Mouse (Mus musculus) neural tube, embryonic 13.5 days (tissue): Measurements from ENCODE around the gene Rnf150. TPM values are rescaled to one million over a fixed set of nuclear protein-coding genes. Genes with fewer than 3 reads are reported as not detected.

Source experiments
- ATAC-seq: fragments of 200-750 bp; cut with Nextera tagmentation; 2 replicates; pipeline ENCODE4 v1.8.0; 2017; ENCODE audit warnings: low read depth, mild to moderate bottlenecking, moderate TSS enrichment, moderate library complexity
- H3K27ac ChIP-seq: fragments of 300-500 bp; sonication (generic); replicated peaks from 2 replicates; pipeline ENCODE4 v1.5.1; 2015; ENCODE audit warnings: moderate library complexity, mild to moderate bottlenecking, inconsistent platforms
- H3K27me3 ChIP-seq: fragments of 300-500 bp; sonication (generic); 2 replicates; pipeline ENCODE4 v1.6.1; 2015; ENCODE audit warnings: mild to moderate bottlenecking, inconsistent platforms
- H3K36me3 ChIP-seq: fragments of 300-500 bp; sonication (generic); 2 replicates; pipeline ENCODE4 v1.6.1; 2015; ENCODE audit warnings: mild to moderate bottlenecking, inconsistent platforms
- H3K4me1 ChIP-seq: fragments of 300-500 bp; sonication (generic); replicated peaks from 2 replicates; pipeline ENCODE4 v1.6.1; 2015; ENCODE audit warnings: inconsistent platforms
- H3K4me2 ChIP-seq: fragments of 300-500 bp; sonication (generic); 2 replicates; pipeline ENCODE4 v1.6.1; 2015; ENCODE audit warnings: inconsistent platforms, mild to moderate bottlenecking, moderate library complexity
- H3K4me3 ChIP-seq: fragments of 300-500 bp; sonication (generic); 2 replicates; pipeline ENCODE4 v1.5.1; 2015; ENCODE audit warnings: mild to moderate bottlenecking, inconsistent platforms
- H3K9ac ChIP-seq: fragments of 300-500 bp; sonication (generic); 2 replicates; pipeline ENCODE4 v1.6.1; 2015; ENCODE audit warnings: moderate library complexity, mild to moderate bottlenecking, inconsistent platforms
- H3K9me3 ChIP-seq: fragments of 300-500 bp; sonication (generic); 2 replicates; pipeline ENCODE4 v1.6.1; 2016; ENCODE audit warnings: inconsistent platforms
- WGBS: fragments of 180-500 bp; shearing (Covaris S2); methylation state at CpG from one replicate; pipeline ENCODE4 v1.1.7; 2015; 5-methylcytosine and 5-hydroxymethylcytosine counted together
- polyA plus RNA-seq: library from polyadenylated mRNA; unstranded; fragments of >200 nt; fragmentation: Nextera tagmentation; extraction: Ambion mirVana; gene quantifications from 2 replicates; pipeline ENCODE4 v1.2.1, GENCODE M21; 2015

Gene Rnf150
- polyA plus RNA-seq, 1 experiment from 2014 or later = 3.0 TPM

GRCm38 (mm10) chr8:82995727-82996438, 132.7 kb downstream of the Rnf150 start:
- H3K36me3 ChIP-seq = no peaks in the 10 kb centered on the region
- H3K4me2 ChIP-seq = no peak overlapping the region
- ATAC-seq = no peak
- H3K4me1 ChIP-seq = no peaks in the 10 kb centered on the region
- 85% methylated on average over 3 of the region's 3 CpGs for WGBS
- no peak overlapping the region for H3K4me3 ChIP-seq
- H3K9me3 ChIP-seq = no peaks in the 10 kb centered on the region
- no peak overlapping the region for H3K27ac ChIP-seq
- no peaks in the 10 kb centered on the region for H3K27me3 ChIP-seq
- no peak overlapping the region for H3K9ac ChIP-seq

GRCm38 (mm10) chr8:82996843-82997242, 133.7 kb downstream of the Rnf150 start:
- ATAC-seq = no peak
- no peak overlapping the region for H3K4me3 ChIP-seq
- WGBS = 86% methylated on average over 3 of the region's 3 CpGs
- H3K36me3 ChIP-seq = no peaks in the 10 kb centered on the region
- H3K27me3 ChIP-seq = no peaks in the 10 kb centered on the region
- H3K9ac ChIP-seq = no peak overlapping the region
- H3K4me1 ChIP-seq = no peaks in the 10 kb centered on the region
- no peak overlapping the region for H3K27ac ChIP-seq
- H3K9me3 ChIP-seq = no peaks in the 10 kb centered on the region
- H3K4me2 ChIP-seq = no peak overlapping the region

GRCm38 (mm10) chr8:82998778-82999177, 135.6 kb downstream of the Rnf150 start:
- no peaks in the 10 kb centered on the region for H3K9me3 ChIP-seq
- no peak overlapping the region for H3K4me2 ChIP-seq
- no peaks in the 10 kb centered on the region for H3K27me3 ChIP-seq
- H3K4me3 ChIP-seq = no peak overlapping the region
- no peaks in the 10 kb centered on the region; the same call in 1 of the 2 replicates for H3K36me3 ChIP-seq
- 94% methylated on average over 2 of the region's 2 CpGs for WGBS
- no peaks in the 10 kb centered on the region for H3K4me1 ChIP-seq
- H3K9ac ChIP-seq = no peak overlapping the region
- ATAC-seq = no peak
- H3K27ac ChIP-seq = no peak overlapping the region

- Histone ChIP-seq H3K36me3 (peaks cover 8% of the 10 kb centered on the region), H3K4me1 (no peaks in the 10 kb centered on the region), H3K4me2 (no peak overlapping the region), H3K4me3 (no peak overlapping the region), H3K27me3 (no peaks in the 10 kb centered on the region), H3K9me3 (no peaks in the 10 kb centered on the region), H3K9ac (no peak overlapping the region), H3K27ac (no peak overlapping the region)
- 94% methylated on average over 7 of the region's 7 CpGs for WGBS
- ATAC-seq = no peak
These were observed 140.0 kb downstream of the Rnf150 start for GRCm38 (mm10) chr8:83003187-83003586.

- no peak overlapping the region for H3K4me2 ChIP-seq
- H3K27me3 ChIP-seq = no peaks in the 10 kb centered on the region
- H3K4me3 ChIP-seq = no peak overlapping the region
- peaks cover 4% of the 10 kb centered on the region; the same call in 1 of the 2 replicates for H3K36me3 ChIP-seq
- no peak overlapping the region for H3K9ac ChIP-seq
- H3K4me1 ChIP-seq = peaks cover 12% of the 10 kb centered on the region; the same call in 1 of the 2 replicates
- no peak overlapping the region for H3K27ac ChIP-seq
- H3K9me3 ChIP-seq = no peaks in the 10 kb centered on the region
- 84% methylated on average over 5 of the region's 5 CpGs for WGBS
- no peak for ATAC-seq
These were observed 146.3 kb downstream of the Rnf150 start for GRCm38 (mm10) chr8:83009481-83009880.

- no peak overlapping the region for H3K4me2 ChIP-seq
- H3K4me3 ChIP-seq = no peak overlapping the region
- 31% methylated on average over 2 of the region's 2 CpGs for WGBS
- H3K36me3 ChIP-seq = peaks cover 4% of the 10 kb centered on the region; the same call in 1 of the 2 replicates
- no peak overlapping the region for H3K27ac ChIP-seq
- no peaks in the 10 kb centered on the region for H3K9me3 ChIP-seq
- ATAC-seq = no peak
- H3K9ac ChIP-seq = no peak overlapping the region
- peaks cover 12% of the 10 kb centered on the region; the same call in 1 of the 2 replicates for H3K4me1 ChIP-seq
- no peaks in the 10 kb centered on the region for H3K27me3 ChIP-seq
These were observed 148.1 kb downstream of the Rnf150 start for GRCm38 (mm10) chr8:83011286-83011685.

GRCm38 (mm10) chr8:83011758-83012157, 148.6 kb downstream of the Rnf150 start:
- no peak for ATAC-seq

GRCm38 (mm10) chr8:83028211-83028610, 165.1 kb downstream of the Rnf150 start:
- Histone ChIP-seq H3K27me3 (no peaks in the 10 kb centered on the region), H3K4me2 (no peak overlapping the region), H3K9ac (no peak overlapping the region), H3K9me3 (no peaks in the 10 kb centered on the region), H3K36me3 (no peaks in the 10 kb centered on the region), H3K4me3 (no peak overlapping the region), H3K4me1 (peaks cover 6% of the 10 kb centered on the region), H3K27ac (no peak overlapping the region)
- ATAC-seq = no peak
- 79% methylated on average over 2 of the region's 2 CpGs for WGBS

More at GRCm38 (mm10) chr8:83011758-83012157, 148.6 kb downstream of the Rnf150 start:
- Histone ChIP-seq H3K36me3 (peaks cover 4% of the 10 kb centered on the region; the same call in 1 of the 2 replicates), H3K4me3 (no peak overlapping the region), H3K27me3 (no peaks in the 10 kb centered on the region), H3K4me2 (no peak overlapping the region), H3K9me3 (no peaks in the 10 kb centered on the region), H3K4me1 (peaks cover 12% of the 10 kb centered on the region; the same call in 1 of the 2 replicates), H3K27ac (no peak overlapping the region), H3K9ac (no peak overlapping the region)
- WGBS = 47% methylated on average over 5 of the region's 5 CpGs

- Histone ChIP-seq H3K9me3 (no peaks in the 10 kb centered on the region), H3K4me3 (no peak overlapping the region), H3K4me1 (peaks cover 6% of the 10 kb centered on the region), H3K9ac (no peak overlapping the region), H3K27me3 (no peaks in the 10 kb centered on the region), H3K36me3 (peaks cover 18% of the 10 kb centered on the region; the same call in 1 of the 2 replicates), H3K4me2 (no peak overlapping the region), H3K27ac (no peak overlapping the region)
- 52% methylated on average over 6 of the region's 7 CpGs for WGBS
- ATAC-seq = peak; percentile 50; the same call in 1 of the 2 replicates
These were observed 169.6 kb downstream of the Rnf150 start for GRCm38 (mm10) chr8:83032800-83033199.

- ATAC-seq = no peak
- Histone ChIP-seq H3K9ac (no peak overlapping the region), H3K4me3 (no peak overlapping the region), H3K36me3 (peaks cover 18% of the 10 kb centered on the region; the same call in 1 of the 2 replicates), H3K27ac (no peak overlapping the region), H3K4me2 (no peak overlapping the region), H3K27me3 (no peaks in the 10 kb centered on the region), H3K4me1 (peaks cover 6% of the 10 kb centered on the region), H3K9me3 (no peaks in the 10 kb centered on the region)
- WGBS = 96% methylated on average over 5 of the region's 5 CpGs
These were observed 172.0 kb downstream of the Rnf150 start for GRCm38 (mm10) chr8:83035141-83035540.

- no peak for ATAC-seq
- Histone ChIP-seq H3K9ac (no peak overlapping the region), H3K9me3 (no peaks in the 10 kb centered on the region), H3K4me1 (peaks cover 6% of the 10 kb centered on the region), H3K4me3 (no peak overlapping the region), H3K36me3 (peaks cover 18% of the 10 kb centered on the region; the same call in 1 of the 2 replicates), H3K27ac (no peak overlapping the region), H3K4me2 (no peak overlapping the region), H3K27me3 (no peaks in the 10 kb centered on the region)
- WGBS = 78% methylated on average over 3 of the region's 3 CpGs
These were observed 173.5 kb downstream of the Rnf150 start for GRCm38 (mm10) chr8:83036521-83037166.

GRCm38 (mm10) chr8:83037321-83037720, 174.2 kb downstream of the Rnf150 start:
- Histone ChIP-seq H3K27ac (no peak overlapping the region), H3K9me3 (no peaks in the 10 kb centered on the region), H3K4me2 (no peak overlapping the region), H3K9ac (no peak overlapping the region), H3K27me3 (no peaks in the 10 kb centered on the region), H3K36me3 (peaks cover 18% of the 10 kb centered on the region; the same call in 1 of the 2 replicates), H3K4me3 (no peak overlapping the region), H3K4me1 (peaks cover 6% of the 10 kb centered on the region)
- no peak for ATAC-seq
- WGBS = 90% methylated on average over 1 of the region's 1 CpGs
